Mouse (Mus musculus) midbrain, postnatal 0 days (tissue): ENCODE measurements around the gene Cysrt1. TPM values are rescaled to one million over a fixed set of nuclear protein-coding genes. Genes with fewer than 3 reads are reported as not detected.

ENCODE experiments used
- ATAC-seq: fragments of 200-750 bp; cut with Nextera tagmentation; 2 replicates; pipeline ENCODE4 v1.8.0; 2017; ENCODE audit warnings: moderate number of reproducible peaks, mild to moderate bottlenecking, moderate TSS enrichment, moderate library complexity; ENCODE audit not compliant: low FRiP score
- DNase-seq: peaks from one replicate; pipeline ENCODE4 v3.0.0-alpha.2; 2015; ENCODE audit warnings: low spot score
- H3K27ac ChIP-seq: fragments of 300-500 bp; sonication (generic); 2 replicates; pipeline ENCODE4 v1.5.1; 2014; ENCODE audit warnings: low read depth, mild to moderate bottlenecking, low read length, mixed read lengths
- H3K27me3 ChIP-seq: fragments of 300-500 bp; sonication (generic); 2 replicates; pipeline ENCODE4 v1.6.1; 2014; ENCODE audit warnings: low read length, control low read depth, mixed read lengths; ENCODE audit not compliant: insufficient read depth
- H3K36me3 ChIP-seq: fragments of 300-500 bp; sonication (generic); 2 replicates; pipeline ENCODE4 v1.6.1; 2014; ENCODE audit warnings: low read length, control low read depth, mixed read lengths; ENCODE audit not compliant: insufficient read depth
- H3K4me1 ChIP-seq: fragments of 300-500 bp; sonication (generic); 2 replicates; pipeline ENCODE4 v1.6.1; 2014; ENCODE audit warnings: mild to moderate bottlenecking, control low read depth, antibody characterized with exemption, low read length, mixed read lengths; ENCODE audit not compliant: insufficient read depth
- H3K4me2 ChIP-seq: fragments of 300-500 bp; sonication (generic); 2 replicates; pipeline ENCODE4 v1.6.1; 2014; ENCODE audit warnings: low read depth, mild to moderate bottlenecking, low read length, mixed read lengths; ENCODE audit not compliant: poor library complexity, severe bottlenecking
- H3K4me3 ChIP-seq: fragments of 300-500 bp; sonication (generic); 2 replicates; pipeline ENCODE4 v1.5.1; 2014; ENCODE audit warnings: low read depth, mild to moderate bottlenecking, low read length, moderate library complexity
- H3K9ac ChIP-seq: fragments of 300-500 bp; sonication (generic); replicated peaks from 2 replicates; pipeline ENCODE4 v1.6.1; 2014; ENCODE audit warnings: mild to moderate bottlenecking, low read length, moderate library complexity, mixed read lengths; ENCODE audit not compliant: poor library complexity, severe bottlenecking
- H3K9me3 ChIP-seq: fragments of 300-500 bp; sonication (generic); 2 replicates; pipeline ENCODE4 v1.6.1; 2016; ENCODE audit warnings: low read length, control low read depth
- CTCF ChIP-seq: IDR thresholded peaks from 2 replicates; pipeline ENCODE4 v1.5.1; 2016; ENCODE audit warnings: antibody characterized with exemption, mild to moderate bottlenecking
- WGBS: fragments of 180-500 bp; shearing (Covaris S2); extraction: QIAGEN DNeasy Blood & Tissue Kit; methylation state at CpG from one replicate; pipeline ENCODE4 v1.1.7; 2014; 5-methylcytosine and 5-hydroxymethylcytosine counted together
- polyA plus RNA-seq: library from polyadenylated mRNA; unstranded; fragments of >200 nt; fragmentation: Nextera tagmentation; extraction: Ambion mirVana; gene quantifications from 2 replicates; pipeline ENCODE4 v1.2.1, GENCODE M21; 2015
- total RNA-seq: library from RNA; depleted of rRNA; stranded (reverse); fragments of >200 nt; gene quantifications from 2 replicates; pipeline ENCODE4 v1.2.3, GENCODE M21; 2014

Gene Cysrt1
- total and polyA plus RNA-seq, 2 experiments from 2014 or later = 0.19 to 1.2 TPM

- Histone ChIP-seq H3K27ac (no peak overlapping the region), H3K27me3 (peaks cover 42% of the 10 kb centered on the region), H3K9me3 (no peaks in the 10 kb centered on the region), H3K36me3 (peaks cover 29% of the 10 kb centered on the region), H3K9ac (no peak overlapping the region), H3K4me2 (no peak overlapping the region), H3K4me1 (peaks cover 11% of the 10 kb centered on the region; the same call in 1 of the 2 replicates), H3K4me3 (no peak overlapping the region)
- no peak for DNase-seq
- TF ChIP-seq CTCF = no peak
- WGBS = 83% methylated on average over 7 of the region's 7 CpGs
- no peak for ATAC-seq
Observed at GRCm38 (mm10) chr2:25288734-25289345, 46.6 kb upstream of the Cysrt1 start.

GRCm38 (mm10) chr2:25287927-25288649 is 45.8 kb upstream of the Cysrt1 start, which contains the start of gene Tmem210:
Gene Tmem210, plus strand, starts transcription at chr2:25288145.
- no peak for TF ChIP-seq CTCF
- Histone ChIP-seq H3K27me3 (peaks cover 35% of the 10 kb centered on the region), H3K4me1 (peaks cover 11% of the 10 kb centered on the region; the same call in 1 of the 2 replicates), H3K4me2 (no peak within 1 kb of the TSS), H3K4me3 (no peak within 1 kb of the TSS), H3K9ac (no peak within 1 kb of the TSS), H3K36me3 (peaks cover 30% of the 10 kb centered on the region), H3K27ac (no peak within 1 kb of the TSS), H3K9me3 (no peaks in the 10 kb centered on the region)
- DNase-seq (no peak), ATAC-seq (no peak)
- 77% methylated on average over 6 of the region's 6 CpGs for WGBS

GRCm38 (mm10) chr2:25286837-25287636 is 44.8 kb upstream of the Cysrt1 start:
- Histone ChIP-seq H3K27me3 (peaks cover 25% of the 10 kb centered on the region), H3K4me3 (no peak overlapping the region), H3K9ac (no peak overlapping the region), H3K9me3 (no peaks in the 10 kb centered on the region), H3K4me2 (no peak overlapping the region), H3K27ac (no peak overlapping the region), H3K36me3 (peaks cover 37% of the 10 kb centered on the region), H3K4me1 (peaks cover 11% of the 10 kb centered on the region; the same call in 1 of the 2 replicates)
- TF ChIP-seq CTCF = no peak
- 56% methylated on average over 7 of the region's 7 CpGs for WGBS
- DNase-seq (peak; percentile 45), ATAC-seq (0 out of 2 replicates have a peak, but pooled peaks have one; percentile 1)

- no peak overlapping the region for H3K4me3 ChIP-seq
Observed at GRCm38 (mm10) chr2:25286314-25286713, 44.1 kb upstream of the Cysrt1 start.

GRCm38 (mm10) chr2:25285551-25285950 is 43.3 kb upstream of the Cysrt1 start:
- Histone ChIP-seq H3K4me1 (0 out of 2 replicates have a peak, but pooled peaks cover 5% of the 10 kb centered on the region), H3K27ac (no peak overlapping the region), H3K27me3 (peaks cover 10% of the 10 kb centered on the region; the same call in 1 of the 2 replicates), H3K4me2 (no peak overlapping the region), H3K36me3 (peaks cover 40% of the 10 kb centered on the region), H3K9me3 (no peaks in the 10 kb centered on the region), H3K9ac (no peak overlapping the region), H3K4me3 (no peak overlapping the region)
- TF ChIP-seq CTCF = no peak
- 89% methylated on average over 2 of the region's 2 CpGs for WGBS
- DNase-seq = no peak
- no peak for ATAC-seq

More at GRCm38 (mm10) chr2:25286314-25286713, 44.1 kb upstream of the Cysrt1 start:
- H3K9me3 ChIP-seq = no peaks in the 10 kb centered on the region
- peaks cover 18% of the 10 kb centered on the region; the same call in 1 of the 2 replicates for H3K27me3 ChIP-seq
- no peak for TF ChIP-seq CTCF
- H3K27ac ChIP-seq = no peak overlapping the region
- DNase-seq (no peak), ATAC-seq (no peak)
- H3K9ac ChIP-seq = no peak overlapping the region
- 83% methylated on average over 1 of the region's 1 CpGs for WGBS
- peaks cover 35% of the 10 kb centered on the region for H3K36me3 ChIP-seq
- H3K4me2 ChIP-seq = no peak overlapping the region
- peaks cover 10% of the 10 kb centered on the region; the same call in 1 of the 2 replicates for H3K4me1 ChIP-seq
